Mouse (Mus musculus) 3T3-L1 (cell line): ENCODE measurements around the gene Abcb10.
"Not testable (repeated sequence)": the region's sequence is repeated elsewhere in the genome, so short reads cannot be mapped to it uniquely, and the experiment has no call there.

ENCODE experiments used
- DNase-seq: peaks from one replicate; pipeline ENCODE4 v3.0.0-alpha.2; 2015; ENCODE audit warnings: low read depth, low spot score

The Abcb10 gene

GRCm38 (mm10) chr8:123982826-123983400 lies at the start of gene Abcb10:
Abcb10 (minus strand) TSS chr8:123983122.
- DNase-seq, result peak; percentile 86

GRCm38 (mm10) chr8:124027831-124028230 lies 44.9 kb upstream of the Abcb10 start:
- DNase-seq, result no peak

GRCm38 (mm10) chr8:124026265-124026664 lies 43.3 kb upstream of the Abcb10 start:
- not testable (repeated sequence) for DNase-seq

GRCm38 (mm10) chr8:124021237-124022227 lies 38.6 kb upstream of the Abcb10 start, which contains the start of the genes Taf5l and Urb2:
Taf5l (minus strand) TSS chr8:124021397.
Urb2 (plus strand) TSS chr8:124021508.
- DNase-seq, result peak; percentile 81

GRCm38 (mm10) chr8:124020439-124021236 lies 37.7 kb upstream of the Abcb10 start:
- peak; percentile 55 for DNase-seq

GRCm38 (mm10) chr8:124019782-124020181 lies 36.9 kb upstream of the Abcb10 start:
- DNase-seq, result no peak

- peak; percentile 58 for DNase-seq
These were observed 31.8 kb upstream of the Abcb10 start for GRCm38 (mm10) chr8:124014751-124015150.

GRCm38 (mm10) chr8:124014299-124014698 lies 31.4 kb upstream of the Abcb10 start:
- DNase-seq, result not testable (repeated sequence)

GRCm38 (mm10) chr8:124011989-124012586 lies 29.2 kb upstream of the Abcb10 start:
- DNase-seq, result no peak

- DNase-seq, result no peak
These were observed 28.7 kb upstream of the Abcb10 start for GRCm38 (mm10) chr8:124011580-124011979.

GRCm38 (mm10) chr8:124007829-124008228 lies 24.9 kb upstream of the Abcb10 start:
- no peak for DNase-seq

GRCm38 (mm10) chr8:124002546-124003108 lies 19.7 kb upstream of the Abcb10 start:
- DNase-seq, result no peak

- DNase-seq, result peak; percentile 61
These were observed 16.6 kb upstream of the Abcb10 start for GRCm38 (mm10) chr8:123999568-123999967.

- DNase-seq, result no peak
These were observed 11.1 kb upstream of the Abcb10 start for GRCm38 (mm10) chr8:123993997-123994396.

- no peak for DNase-seq
These were observed 10.7 kb upstream of the Abcb10 start for GRCm38 (mm10) chr8:123993597-123993996.

- peak; percentile 20 for DNase-seq
These were observed 9.7 kb upstream of the Abcb10 start for GRCm38 (mm10) chr8:123992587-123992986.

GRCm38 (mm10) chr8:123990277-123991049 lies 7.5 kb upstream of the Abcb10 start:
- DNase-seq, result no peak

- no peak for DNase-seq
These were observed 6.2 kb upstream of the Abcb10 start for GRCm38 (mm10) chr8:123989128-123989527.

- DNase-seq, result no peak
These were observed 5.7 kb upstream of the Abcb10 start for GRCm38 (mm10) chr8:123988605-123989038.

GRCm38 (mm10) chr8:123982291-123982793 lies 580 bp downstream of the Abcb10 start:
- peak; percentile 37 for DNase-seq
